Comparison of ENCODE assay signal across 22 mouse cellular contexts in the genomic region with DNA sequence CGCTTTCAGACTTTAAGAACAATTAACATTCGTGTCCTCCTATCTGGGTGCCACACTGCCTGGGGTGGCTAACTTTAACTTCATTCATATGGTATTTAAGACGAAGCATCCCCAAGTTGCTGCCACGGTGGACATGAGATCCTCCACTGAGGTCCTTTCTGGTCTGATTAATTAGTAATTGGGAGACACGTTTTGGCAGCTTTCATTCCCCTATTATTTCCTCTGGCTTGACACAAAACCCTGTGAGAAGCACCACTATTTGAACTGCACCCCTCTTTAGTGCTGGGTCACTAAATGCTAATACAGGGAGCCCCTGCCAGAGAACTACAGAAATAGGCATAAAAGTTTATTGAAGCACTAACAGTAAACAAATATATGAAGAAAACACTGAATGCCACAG. TPM values are rescaled to one million over a fixed set of nuclear protein-coding genes. Genes with fewer than 3 reads are reported as not detected.
DNase-seq lines count a peak whose midpoint lies in the region; ATAC-seq and TF ChIP-seq lines count a peak whose summit lies in the region.
"Had no signal": no experiment of that assay in that cellular context is flagged by ENCODE, and none has a peak within 500 bp of the region (broad histone marks: within the 10 kb centered on the region; RNA-seq: fewer than 3 reads in every experiment).

No protein-coding gene starts in this region.

- TF ChIP-seq CTCF in forebrain, postnatal 0 days (IDR thresholded peaks at IDR 0.05; ENCODE audit: low read depth), result no peak
- no peak for TF ChIP-seq CTCF in layer of hippocampus, adult 2 months (conservative IDR thresholded peaks at IDR 0.05)

- H3K9ac ChIP-seq in forebrain, embryonic 11.5 days (ENCODE audit: low read length), result no peak overlapping the region
- no peak overlapping the region for H3K9ac ChIP-seq in forebrain, postnatal 0 days
- H3K9ac ChIP-seq in kidney, embryonic 14.5 days (ENCODE audit: low read depth, low read length), result 0 out of 2 replicates have a peak overlapping the region, but pooled peaks have one; percentile 4
- no peak overlapping the region; the same call in 1 of the 2 replicates for H3K9ac ChIP-seq in midbrain, embryonic 13.5 days (replicated peaks)
- H3K9ac ChIP-seq: embryonic facial prominence, embryonic 13.5 days; heart, embryonic 13.5 days; hindbrain, embryonic 15.5 days; stomach, embryonic 15.5 days had no signal

- no peak overlapping the region for H3K4me2 ChIP-seq in forebrain, embryonic 11.5 days (ENCODE audit: low read depth, low read length, severe bottlenecking)
- H3K4me2 ChIP-seq in forebrain, postnatal 0 days (ENCODE audit: low read depth), result no peak overlapping the region
- no peak overlapping the region for H3K4me2 ChIP-seq in kidney, embryonic 14.5 days (replicated peaks; ENCODE audit: low read depth, low read length)
- H3K4me2 ChIP-seq in midbrain, embryonic 13.5 days (replicated peaks), result peak overlapping the region; percentile 51
- H3K4me2 ChIP-seq: embryonic facial prominence, embryonic 13.5 days; heart, embryonic 13.5 days; hindbrain, embryonic 15.5 days; stomach, embryonic 15.5 days had no signal

- DNase-seq in forebrain, embryonic 11.5 days (ENCODE audit: low spot score), result no peak
- no peak for DNase-seq in forebrain, postnatal 0 days
- DNase-seq in kidney, postnatal 10 days, result no peak
- no peak for DNase-seq in thymus, postnatal 14 days
- DNase-seq in urinary bladder, postnatal 10 days (ENCODE audit: low spot score), result no peak
- no peak for DNase-seq in layer of hippocampus, adult 2 months (ENCODE audit: low spot score in 2 of 2)
- DNase-seq: adrenal gland, postnatal 10 days; cerebellum, adult 2 months; cerebellum, postnatal 25 days; gastrocnemius, postnatal 14 days; heart, adult 18-20 months; heart, postnatal 14 days; kidney, adult 11 months; thymus, postnatal 4 days had no signal

- H3K27ac ChIP-seq in forebrain, embryonic 11.5 days (ENCODE audit: low read depth, low read length), result no peak overlapping the region
- no peak overlapping the region for H3K27ac ChIP-seq in forebrain, postnatal 0 days (ENCODE audit: low read depth, low read length)
- no peak overlapping the region for H3K27ac ChIP-seq in kidney, embryonic 14.5 days (ENCODE audit: low read depth, low read length)
- H3K27ac ChIP-seq in midbrain, embryonic 13.5 days, result no peak overlapping the region
- no peak overlapping the region for H3K27ac ChIP-seq in layer of hippocampus, adult 2 months
- H3K27ac ChIP-seq: embryonic facial prominence, embryonic 13.5 days; heart, embryonic 13.5 days; hindbrain, embryonic 15.5 days; macrophage; stomach, embryonic 15.5 days had no signal

- H3K27me3 ChIP-seq in forebrain, embryonic 11.5 days (ENCODE audit: control insufficient read depth, insufficient read depth, low read length), result peaks cover 13% of the 10 kb centered on the region
- peaks cover 5% of the 10 kb centered on the region; the same call in 1 of the 2 replicates for H3K27me3 ChIP-seq in forebrain, postnatal 0 days (ENCODE audit: insufficient read depth, low read length)
- H3K27me3 ChIP-seq in kidney, embryonic 14.5 days (ENCODE audit: control insufficient read depth, insufficient read depth, low read length), result no peaks in the 10 kb centered on the region
- H3K27me3 ChIP-seq in midbrain, embryonic 13.5 days, result peaks cover 7% of the 10 kb centered on the region; the same call in 1 of the 2 replicates
- H3K27me3 ChIP-seq: embryonic facial prominence, embryonic 13.5 days; heart, embryonic 13.5 days; hindbrain, embryonic 15.5 days; stomach, embryonic 15.5 days had no signal

- WGBS in forebrain, embryonic 11.5 days, result 13% methylated on average over 5 of the region's 5 CpGs
- WGBS in forebrain, postnatal 0 days, result 18% methylated on average over 5 of the region's 5 CpGs
- WGBS in kidney, embryonic 14.5 days, result 69% methylated on average over 5 of the region's 5 CpGs
- 24% methylated on average over 5 of the region's 5 CpGs for WGBS in midbrain, embryonic 13.5 days

- peaks cover 9% of the 10 kb centered on the region for H3K4me1 ChIP-seq in forebrain, embryonic 11.5 days (replicated peaks; ENCODE audit: control insufficient read depth, insufficient read depth, low read length)
- H3K4me1 ChIP-seq in forebrain, postnatal 0 days (ENCODE audit: insufficient read depth), result no peaks in the 10 kb centered on the region
- no peaks in the 10 kb centered on the region; the same call in 1 of the 2 replicates for H3K4me1 ChIP-seq in kidney, embryonic 14.5 days (ENCODE audit: control insufficient read depth, insufficient read depth, low read length)
- peaks cover 45% of the 10 kb centered on the region for H3K4me1 ChIP-seq in midbrain, embryonic 13.5 days (replicated peaks)
- H3K4me1 ChIP-seq: stomach, embryonic 15.5 days had no signal

- ATAC-seq in forebrain, embryonic 11.5 days (replicated peaks; ENCODE audit: low FRiP score), result peak; percentile 57
- no peak for ATAC-seq in forebrain, postnatal 0 days
- no peak for ATAC-seq in kidney, embryonic 14.5 days (ENCODE audit: low FRiP score, low TSS enrichment)
- peak; percentile 43; the same call in 1 of the 2 replicates for ATAC-seq in midbrain, embryonic 13.5 days

- no peak overlapping the region for H3K4me3 ChIP-seq in forebrain, embryonic 11.5 days (ENCODE audit: low read depth, low read length)
- no peak overlapping the region for H3K4me3 ChIP-seq in forebrain, postnatal 0 days (ENCODE audit: low read depth, low read length)
- no peak overlapping the region for H3K4me3 ChIP-seq in kidney, embryonic 14.5 days (ENCODE audit: low read length)
- H3K4me3 ChIP-seq in midbrain, embryonic 13.5 days (replicated peaks), result peak overlapping the region; percentile 16
- H3K4me3 ChIP-seq in layer of hippocampus, adult 2 months, result no peak overlapping the region
- H3K4me3 ChIP-seq: embryonic facial prominence, embryonic 13.5 days; erythroblast, embryonic 14.5 days; heart, embryonic 13.5 days; hindbrain, embryonic 15.5 days; stomach, embryonic 15.5 days had no signal

- H3K9me3 ChIP-seq in forebrain, embryonic 11.5 days (ENCODE audit: control insufficient read depth, low read length), result no peaks in the 10 kb centered on the region
- no peaks in the 10 kb centered on the region for H3K9me3 ChIP-seq in forebrain, postnatal 0 days (ENCODE audit: low read length)
- H3K9me3 ChIP-seq in kidney, embryonic 14.5 days (ENCODE audit: control insufficient read depth, low read length), result no peaks in the 10 kb centered on the region
- H3K9me3 ChIP-seq in midbrain, embryonic 13.5 days, result no peaks in the 10 kb centered on the region
- H3K9me3 ChIP-seq: embryonic facial prominence, embryonic 13.5 days; heart, embryonic 13.5 days; hindbrain, embryonic 15.5 days; stomach, embryonic 15.5 days had no signal

- no peaks in the 10 kb centered on the region for H3K36me3 ChIP-seq in forebrain, embryonic 11.5 days (ENCODE audit: control insufficient read depth, insufficient read depth, low read length)
- H3K36me3 ChIP-seq in forebrain, postnatal 0 days (ENCODE audit: insufficient read depth), result no peaks in the 10 kb centered on the region
- H3K36me3 ChIP-seq in kidney, embryonic 14.5 days (ENCODE audit: control insufficient read depth, insufficient read depth, low read length), result no peaks in the 10 kb centered on the region
- H3K36me3 ChIP-seq in midbrain, embryonic 13.5 days, result no peaks in the 10 kb centered on the region
- H3K36me3 ChIP-seq: embryonic facial prominence, embryonic 13.5 days; heart, embryonic 13.5 days; hindbrain, embryonic 15.5 days; stomach, embryonic 15.5 days had no signal

RNA-seq across cellular contexts. Expression of a gene that starts 9.9 kb away (rescaled TPM):
- polyA plus RNA-seq in forebrain, embryonic 11.5 days (2014; fragmentation: Nextera tagmentation; extraction: Ambion mirVana), result 40.5 and 42.2 TPM in 2 replicates
- 7.0 and 7.4 TPM in 2 replicates for total RNA-seq in forebrain, postnatal 0 days (2014; rRNA removed)
- polyA plus RNA-seq in forebrain, postnatal 0 days (2015; fragmentation: Nextera tagmentation; extraction: Ambion mirVana), result 15.0 and 27.0 TPM in 2 replicates
- polyA plus RNA-seq in kidney, embryonic 14.5 days (2014; fragmentation: Nextera tagmentation; extraction: Ambion mirVana), result 26.6 and 36.4 TPM in 2 replicates
- polyA plus RNA-seq in midbrain, embryonic 13.5 days (2015; fragmentation: Nextera tagmentation; extraction: Ambion mirVana), result 81.4 and 89.2 TPM in 2 replicates
- 1 to 10 TPM; 6.7 to 8.5 TPM for total RNA-seq in layer of hippocampus, adult 2 months (2021)
- polyA plus RNA-seq: erythroblast, embryonic 14.5 days; macrophage had no signal

Comparison
In these comparisons a context has a peak if more than half of its experiments do, and no peak if none do; other contexts are left out.
1. ATAC-seq: peak in forebrain, embryonic 11.5 days (single experiment) and midbrain, embryonic 13.5 days (single experiment); none in forebrain, postnatal 0 days (single experiment) and kidney, embryonic 14.5 days (single experiment).